Mouse (Mus musculus): Measurements from ENCODE around the gene Upf3b.
A peak's percentile ranks its signal among the peaks of the same experiment; 100 is the strongest.
"Not testable (repeated sequence)": the region's sequence is repeated elsewhere in the genome, so short reads cannot be mapped to it uniquely, and the experiment has no call there.

Gene Upf3b

DNA sequence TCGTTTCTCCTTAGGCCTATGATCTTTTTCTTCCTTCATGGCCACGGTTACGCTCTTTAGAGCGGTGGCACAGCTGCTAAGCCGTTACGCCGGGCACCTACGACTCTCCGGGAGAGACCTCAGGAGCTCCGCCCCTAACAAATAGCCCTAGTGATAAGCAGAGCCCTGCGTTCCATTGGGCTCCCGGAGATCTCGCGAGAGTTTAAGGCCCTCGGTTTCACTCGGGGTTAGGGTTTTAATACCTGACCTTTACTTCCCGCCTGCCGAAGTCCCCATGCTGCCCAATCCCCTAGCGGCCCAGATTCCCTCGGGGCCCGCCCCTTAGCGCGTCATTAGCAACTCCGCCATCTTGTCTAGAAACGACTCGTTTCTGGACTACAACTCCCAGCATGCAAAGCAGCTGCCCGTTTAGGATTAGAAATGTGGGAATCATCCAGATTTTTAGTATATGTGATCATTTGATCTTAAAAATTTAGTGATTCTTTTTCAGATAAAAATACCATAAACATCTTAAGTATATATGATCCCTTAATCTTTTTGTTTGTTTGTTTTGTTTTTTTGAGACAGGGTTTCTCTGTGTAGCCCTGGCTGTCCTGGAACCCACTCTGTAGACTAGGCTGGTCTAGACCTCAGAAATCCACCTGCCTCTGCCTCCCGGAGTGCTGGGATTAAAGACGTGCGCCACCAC is at the start of gene Upf3b:
Gene Upf3b (minus strand): TSS at position 130 of the 688 bp plus-strand sequence.
- peak; percentile 90 for DNase-seq (ENCODE audit: low read depth)

DNA sequence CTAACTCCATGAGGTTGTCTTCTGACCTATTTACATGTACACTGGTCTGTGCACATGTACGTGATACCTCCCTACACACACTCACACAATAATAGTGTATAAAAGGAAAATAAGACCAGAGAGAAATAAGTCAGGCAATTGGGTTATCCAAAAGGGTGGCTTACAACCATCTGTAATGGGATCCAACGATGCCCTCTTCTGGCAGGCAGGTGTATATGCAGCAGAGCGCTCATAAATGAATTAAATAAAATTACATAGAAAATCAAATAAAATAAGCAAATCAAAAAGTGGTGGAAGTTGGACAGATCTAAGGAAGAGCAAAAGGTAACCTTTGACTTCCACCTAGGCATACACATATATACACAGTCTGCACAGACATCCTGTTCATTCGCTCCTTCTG is 47.7 kb upstream of the Upf3b start:
- DNase-seq (ENCODE audit: low read depth), result no peak

DNA sequence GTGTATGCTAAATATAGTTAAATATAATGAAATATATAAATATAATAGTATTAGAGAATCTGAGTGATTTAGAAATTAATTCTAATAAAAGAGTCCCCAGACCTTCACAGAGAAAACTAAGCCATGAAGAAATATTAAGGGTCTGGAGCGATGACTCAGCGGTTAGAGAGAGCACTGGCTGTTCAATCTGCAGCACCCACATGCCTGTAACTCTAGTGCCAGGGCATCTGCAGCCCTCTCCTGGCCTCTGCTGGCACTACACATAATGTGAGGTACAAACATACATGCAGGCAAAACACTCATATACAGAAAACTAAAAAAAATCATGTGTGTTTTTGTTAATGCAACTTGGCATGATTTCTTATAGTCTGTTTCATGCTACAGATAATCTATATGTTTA is 34.8 kb upstream of the Upf3b start:
- DNase-seq (ENCODE audit: low read depth), result peak; percentile 9

GRCm38 (mm10) chrX:37144498-37144897 is 34.4 kb upstream of the Upf3b start:
- not testable (repeated sequence) for DNase-seq (ENCODE audit: low read depth)

- no peak for DNase-seq (ENCODE audit: low read depth)
Measured at GRCm38 (mm10) chrX:37141732-37142131, 31.6 kb upstream of the Upf3b start.

GRCm38 (mm10) chrX:37126671-37127358 is 16.7 kb upstream of the Upf3b start, which contains the start of gene Nkap:
Nkap (plus strand) TSS chrX:37126795.
- DNase-seq (ENCODE audit: low read depth), result peak; percentile 67

GRCm38 (mm10) chrX:37125511-37125910 is 15.4 kb upstream of the Upf3b start:
- no peak for DNase-seq (ENCODE audit: low read depth)

- no peak for DNase-seq (ENCODE audit: low read depth)
Measured at GRCm38 (mm10) chrX:37120212-37120611, 10.1 kb upstream of the Upf3b start.

DNA sequence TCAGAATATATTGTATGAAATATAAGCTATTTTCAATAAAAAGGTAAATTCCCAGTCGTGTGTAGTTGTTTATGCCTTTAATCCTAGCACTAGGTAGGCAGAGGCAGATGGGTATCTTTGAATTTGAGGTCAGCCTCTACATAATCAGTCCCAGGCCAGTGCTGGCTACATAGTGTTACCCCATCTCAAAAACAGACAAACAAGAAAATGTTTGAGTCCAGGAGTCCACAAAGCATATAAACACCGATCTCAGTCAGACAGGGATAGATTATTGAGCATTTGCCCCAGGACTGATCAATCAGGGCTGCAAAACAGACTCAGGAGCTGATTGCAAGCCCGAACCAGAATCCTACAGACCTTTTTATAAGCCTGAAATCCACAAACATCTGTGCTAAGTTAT is 9.5 kb upstream of the Upf3b start:
- no peak for DNase-seq (ENCODE audit: low read depth)

DNA sequence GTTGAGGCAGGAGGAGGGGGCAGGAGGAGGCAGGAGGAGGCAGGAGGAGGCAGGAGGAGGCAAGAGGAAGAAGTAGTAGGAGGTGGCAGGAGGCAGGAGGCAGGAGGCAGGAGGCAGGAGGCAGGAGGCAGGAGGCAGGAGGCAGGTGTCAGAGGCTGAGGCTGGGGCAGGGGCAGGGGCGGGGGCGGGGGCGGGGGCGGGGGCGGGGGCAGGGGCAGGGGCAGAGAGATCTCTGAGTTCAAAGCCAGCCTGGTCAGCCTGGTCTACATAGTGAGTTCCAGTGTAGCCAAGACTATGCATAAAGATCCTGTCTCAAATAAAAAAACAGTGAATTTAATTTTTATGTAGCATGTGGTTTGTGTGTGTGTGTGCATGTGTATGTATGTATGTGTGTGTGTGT is 7.0 kb upstream of the Upf3b start:
- DNase-seq (ENCODE audit: low read depth), result no peak

DNA sequence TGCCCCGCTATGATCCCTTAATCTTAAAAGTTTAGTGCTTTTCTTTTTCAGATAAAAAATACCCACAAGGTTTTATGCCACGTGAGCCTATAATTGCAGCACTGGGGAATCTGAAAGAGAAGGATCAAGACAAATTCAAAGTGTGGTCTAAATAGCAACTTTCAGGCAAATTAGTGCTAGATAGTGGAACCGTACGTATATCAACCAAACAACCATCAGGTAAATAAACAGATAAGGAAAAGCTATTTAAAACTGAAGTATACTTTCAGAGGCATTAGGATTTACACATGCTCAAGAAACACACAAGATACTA is 715 bp upstream of the Upf3b start:
- no peak for DNase-seq (ENCODE audit: low read depth)

DNA sequence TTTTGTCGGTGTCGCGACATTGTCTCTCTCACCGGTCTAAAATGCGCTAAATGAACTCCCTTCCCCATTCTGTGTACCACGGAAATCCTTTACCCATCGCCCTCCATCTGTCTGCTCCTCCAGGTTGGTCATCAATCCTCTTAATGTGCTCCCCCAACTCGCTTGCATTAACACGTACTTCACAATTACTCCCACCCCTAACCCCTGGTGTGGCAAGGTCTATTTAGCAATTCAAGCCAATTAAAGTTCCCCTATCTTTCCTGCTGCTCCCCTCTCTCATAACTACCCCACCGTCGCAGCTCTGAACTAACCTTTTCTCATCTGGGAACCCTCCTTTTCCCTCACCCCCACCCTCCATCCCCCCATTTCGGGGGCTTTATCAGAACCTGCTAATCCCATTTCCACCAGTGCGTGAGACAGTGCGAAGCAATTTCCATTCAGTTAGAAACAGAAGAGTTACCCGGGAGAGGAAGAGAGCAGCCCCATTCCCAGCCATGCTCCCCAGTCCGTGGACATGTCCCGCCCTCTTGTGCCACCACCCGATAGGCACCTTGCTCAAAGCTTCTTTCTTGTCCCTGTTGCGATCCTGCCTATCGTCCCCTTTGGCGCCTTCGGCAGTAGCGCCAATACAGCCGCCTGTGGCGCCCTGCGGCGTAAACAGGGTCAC is 463 bp downstream of the Upf3b start:
- DNase-seq (ENCODE audit: low read depth), result no peak

DNA sequence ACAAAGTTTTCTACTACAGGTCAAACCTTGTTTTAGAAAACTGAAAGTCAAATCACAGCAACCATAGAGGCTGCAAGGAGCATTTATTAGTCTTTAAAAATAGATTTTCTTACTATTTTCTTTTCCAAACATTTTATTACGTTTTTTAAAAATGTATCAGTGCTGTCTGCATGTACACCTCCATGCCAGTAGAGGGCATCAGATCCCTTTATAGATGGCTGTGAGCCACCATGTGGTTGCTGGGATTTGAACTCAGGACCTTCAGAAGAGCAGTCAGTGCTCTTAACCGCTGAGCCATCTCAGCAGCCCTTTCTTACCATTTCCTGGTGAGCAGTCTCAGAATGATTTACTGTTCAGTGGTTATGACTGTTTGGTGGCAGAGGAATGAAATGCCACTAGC is 6.3 kb downstream of the Upf3b start:
- DNase-seq (ENCODE audit: low read depth), result no peak

DNA sequence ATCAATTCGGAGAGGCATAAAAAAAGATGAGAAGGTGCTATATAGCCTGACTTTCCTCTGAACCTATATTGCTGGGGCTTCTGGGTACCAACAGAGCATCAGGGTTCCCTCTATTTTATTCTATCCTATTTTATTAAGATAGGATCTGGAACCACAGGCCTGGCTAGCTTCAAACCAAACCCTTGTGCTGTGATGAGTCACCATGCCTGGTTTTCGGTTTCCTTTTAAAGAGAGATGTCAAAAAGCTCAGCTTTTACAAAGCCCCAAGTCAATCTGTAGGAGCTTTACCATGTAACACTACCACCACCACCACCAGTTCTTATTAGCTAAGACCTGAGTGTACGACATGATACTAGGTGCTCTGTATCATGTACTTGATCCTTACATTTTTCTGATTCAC is 11.4 kb downstream of the Upf3b start:
- DNase-seq (ENCODE audit: low read depth), result no peak

DNA sequence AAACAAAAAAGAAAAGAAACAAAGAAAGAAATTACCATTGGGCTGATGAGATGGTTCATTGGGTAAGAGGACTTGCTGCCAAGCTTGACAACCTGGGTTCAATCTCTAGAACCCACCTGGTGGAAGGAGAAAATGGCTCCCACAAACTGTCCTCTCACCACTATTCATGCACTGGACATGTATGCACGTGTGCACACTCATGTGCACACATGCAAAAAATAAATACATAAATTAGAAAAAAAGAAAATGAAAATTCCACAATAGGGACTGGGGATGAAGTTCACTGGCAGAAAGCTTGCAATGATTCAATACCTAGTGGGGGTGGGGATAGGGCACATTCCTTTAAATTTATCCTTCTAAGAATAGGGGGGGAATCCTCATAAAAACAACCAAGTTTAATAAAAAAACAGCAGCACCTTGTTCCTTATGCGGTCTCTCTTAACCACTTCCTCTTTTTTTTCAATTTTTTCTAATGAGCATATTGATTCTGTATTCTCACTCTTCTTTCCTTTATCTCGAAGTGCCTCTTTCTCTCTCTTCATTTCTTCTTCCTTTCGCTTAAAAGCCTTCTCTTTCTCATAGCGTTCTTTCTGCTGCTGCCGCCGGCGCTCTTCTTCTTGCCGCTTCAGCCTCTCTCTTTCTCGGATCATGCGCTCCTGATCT is 14.9 kb downstream of the Upf3b start:
- no peak for DNase-seq (ENCODE audit: low read depth)

DNA sequence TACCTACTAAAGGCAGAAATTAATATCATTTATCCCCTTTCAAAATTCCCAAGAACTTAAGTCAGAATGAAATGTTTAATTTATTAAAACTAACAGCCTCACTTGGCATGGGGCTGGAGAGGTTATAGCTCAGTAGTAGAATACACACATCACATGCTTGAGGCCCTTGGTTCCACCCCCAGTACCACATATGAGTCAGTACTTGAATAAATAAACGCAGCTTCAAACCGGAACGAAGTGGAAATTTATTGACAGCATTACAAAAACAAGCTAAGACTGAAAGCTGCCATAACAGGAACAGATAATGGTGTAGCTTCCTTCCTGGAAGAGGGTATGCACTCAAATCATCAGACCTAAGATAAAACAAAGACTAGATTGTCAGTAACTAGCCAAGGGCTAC is 18.7 kb downstream of the Upf3b start:
- no peak for DNase-seq (ENCODE audit: low read depth)

- DNase-seq (ENCODE audit: low read depth), result no peak
Measured at GRCm38 (mm10) chrX:37088778-37089177, 21.3 kb downstream of the Upf3b start.

DNA sequence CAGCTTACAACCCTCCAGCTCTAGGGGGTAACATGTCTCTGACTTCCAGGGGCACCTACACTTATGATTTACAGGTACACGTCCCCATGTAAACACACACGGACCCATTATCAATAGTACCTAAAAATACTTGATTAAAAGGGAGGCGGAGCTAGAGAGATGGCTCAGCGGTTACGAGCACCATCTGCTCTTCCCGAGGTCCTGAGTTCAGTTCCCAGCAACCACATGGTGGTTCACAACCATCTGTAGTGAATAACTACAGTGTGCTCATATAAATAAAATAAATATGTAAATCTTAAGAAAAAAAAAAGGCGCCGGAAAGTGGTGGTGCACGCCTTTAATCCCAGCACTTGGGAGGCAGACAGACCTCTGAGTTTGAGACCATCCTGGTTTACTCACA is 24.5 kb downstream of the Upf3b start:
- no peak for DNase-seq (ENCODE audit: low read depth)

GRCm38 (mm10) chrX:37084927-37085660 is 25.0 kb downstream of the Upf3b start, which contains the start of gene Rpl39:
Rpl39 (minus strand) TSS chrX:37085402.
- DNase-seq (ENCODE audit: low read depth), result peak; percentile 67

DNA sequence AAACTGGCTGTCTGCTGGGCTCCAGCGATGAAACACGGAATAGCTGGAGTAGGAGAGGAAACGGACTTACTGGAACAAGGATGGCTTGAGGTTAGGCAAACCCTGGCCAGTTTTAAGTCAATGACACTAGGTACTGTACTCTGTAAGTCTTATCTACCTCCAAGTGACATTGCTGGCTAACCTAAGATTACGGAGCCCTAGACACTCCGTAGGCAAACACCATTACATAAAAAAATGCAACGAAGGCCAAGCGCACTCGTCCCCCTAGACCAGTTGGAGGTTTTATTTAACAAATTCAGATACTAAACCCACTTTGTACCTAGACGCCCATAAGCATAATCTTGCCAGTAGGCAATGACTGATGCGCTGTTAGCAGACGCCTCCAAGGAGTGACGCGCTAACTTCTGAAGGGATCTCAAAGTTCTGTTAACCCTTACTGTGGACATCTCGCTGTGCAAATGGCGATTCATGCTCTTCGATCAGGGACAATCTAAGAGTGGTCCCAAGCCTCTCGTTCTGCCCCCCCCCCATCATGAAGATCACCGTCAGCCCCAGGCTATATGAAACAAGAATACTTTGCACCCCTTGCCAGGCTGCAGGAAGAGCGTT is 25.7 kb downstream of the Upf3b start:
- no peak for DNase-seq (ENCODE audit: low read depth)

GRCm38 (mm10) chrX:37081194-37081593 is 28.9 kb downstream of the Upf3b start:
- DNase-seq (ENCODE audit: low read depth), result no peak

DNA sequence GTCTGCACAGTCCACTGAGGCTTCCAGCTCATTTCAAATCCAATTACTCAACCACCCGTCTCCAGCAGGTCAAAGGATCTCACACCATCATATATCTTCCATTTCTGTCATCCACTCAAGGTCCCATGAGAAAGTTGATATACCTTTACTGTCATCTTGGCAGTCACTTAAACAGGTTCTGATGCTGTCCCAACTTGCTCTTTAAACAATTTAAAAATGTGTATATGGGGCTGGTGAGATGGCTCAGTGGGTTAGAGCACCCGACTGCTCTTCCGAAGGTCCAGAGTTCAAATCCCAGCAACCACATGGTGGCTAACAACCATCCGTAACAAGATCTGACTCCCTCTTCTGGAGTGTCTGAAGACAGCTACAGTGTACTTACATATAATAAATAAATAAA is 29.8 kb downstream of the Upf3b start:
- not testable (repeated sequence) for DNase-seq (ENCODE audit: low read depth)

All from fibroblast of lung, adult 2 months (primary cell).